Mouse (Mus musculus) megakaryocyte, embryonic 14.5 days (primary cell): ENCODE results near the gene Rbms1.

Experiments used
- FLI1 ChIP-seq: IDR thresholded peaks from 2 replicates; pipeline ENCODE4 v1.6.1; 2012; ENCODE audit warnings: low read length, inconsistent platforms, mixed read lengths
- GATA1 ChIP-seq: IDR thresholded peaks from 3 replicates; pipeline ENCODE4 v1.6.1; 2012; ENCODE audit warnings: mixed read lengths, low read length, inconsistent platforms, borderline replicate concordance

GRCm38 (mm10) chr2:60864977-60865376 lies 98.0 kb downstream of the Rbms1 start:
- no peak for TF ChIP-seq FLI1
- TF ChIP-seq GATA1, result no peak
